Mouse (Mus musculus) olfactory bulb, adult 2 months (tissue): ENCODE data around the gene Fgfr2. TPM values are rescaled to one million over a fixed set of nuclear protein-coding genes. Genes with fewer than 3 reads are reported as not detected.

ENCODE experiments used
- H3K27ac ChIP-seq: fragments of 200-500 bp; 2 replicates; pipeline ENCODE4 v1.5.1; 2012; ENCODE audit warnings: low read depth, low read length; ENCODE audit not compliant: insufficient read depth
- H3K4me1 ChIP-seq: fragments of 200-500 bp; 2 replicates; pipeline ENCODE4 v1.6.1; 2012; ENCODE audit warnings: low read length; ENCODE audit not compliant: control insufficient read depth, insufficient read depth
- H3K4me3 ChIP-seq: fragments of 200-500 bp; 2 replicates; pipeline ENCODE4 v1.5.1; 2012; ENCODE audit warnings: mild to moderate bottlenecking, low read depth, low read length, moderate library complexity; ENCODE audit not compliant: insufficient read depth
- CTCF ChIP-seq: fragments of 200-500 bp; IDR thresholded peaks from 2 replicates; pipeline ENCODE4 v1.5.1; 2012; ENCODE audit warnings: low read depth, mild to moderate bottlenecking, low read length, moderate library complexity; ENCODE audit not compliant: insufficient read depth
- POLR2A ChIP-seq: fragments of 200-500 bp; IDR thresholded peaks from 2 replicates; pipeline ENCODE4 v1.6.1; 2012; ENCODE audit warnings: mild to moderate bottlenecking, low read depth, low read length, moderate library complexity; ENCODE audit not compliant: insufficient read depth
- WGBS: fragments of 180-500 bp; shearing (Covaris S2); methylation state at CpG from one replicate; pipeline ENCODE4 v1.1.7; 2018; 5-methylcytosine and 5-hydroxymethylcytosine counted together
- polyA plus RNA-seq: library from polyadenylated mRNA; stranded (reverse); fragments of >200 nt; gene quantifications from 2 replicates; pipeline ENCODE4 v1.2.4, GENCODE M21; 2012; ENCODE audit warnings: low replicate concordance; ENCODE audit not compliant: missing spikeins, insufficient read depth, insufficient read length

Fgfr2 gene
- polyA plus RNA-seq, 1 experiment, result not detected

DNA sequence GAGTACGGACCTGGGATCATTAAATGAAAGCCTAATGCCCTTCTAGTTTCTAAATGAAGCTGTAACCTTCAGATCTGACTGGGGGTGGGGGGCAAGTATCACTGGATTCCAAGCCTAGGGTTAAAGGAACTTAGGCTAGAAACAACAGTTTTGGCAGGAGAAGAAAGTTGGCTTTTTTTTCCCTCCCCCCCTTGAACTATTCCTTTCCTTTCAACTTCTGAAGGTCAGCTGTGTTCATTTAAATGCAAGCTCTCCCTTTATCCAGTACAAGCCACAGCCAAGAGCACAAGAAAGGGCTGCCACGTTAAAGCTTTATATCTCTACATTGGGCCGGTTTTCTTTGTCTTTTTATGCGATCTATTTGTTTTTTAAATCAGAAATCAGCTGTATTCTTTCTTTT is 2957.0 kb downstream of the Fgfr2 start:
- Histone ChIP-seq H3K4me3 (no peak overlapping the region), H3K27ac (no peak overlapping the region)
- WGBS, result 65% methylated on average over 4 of the region's 4 CpGs

DNA sequence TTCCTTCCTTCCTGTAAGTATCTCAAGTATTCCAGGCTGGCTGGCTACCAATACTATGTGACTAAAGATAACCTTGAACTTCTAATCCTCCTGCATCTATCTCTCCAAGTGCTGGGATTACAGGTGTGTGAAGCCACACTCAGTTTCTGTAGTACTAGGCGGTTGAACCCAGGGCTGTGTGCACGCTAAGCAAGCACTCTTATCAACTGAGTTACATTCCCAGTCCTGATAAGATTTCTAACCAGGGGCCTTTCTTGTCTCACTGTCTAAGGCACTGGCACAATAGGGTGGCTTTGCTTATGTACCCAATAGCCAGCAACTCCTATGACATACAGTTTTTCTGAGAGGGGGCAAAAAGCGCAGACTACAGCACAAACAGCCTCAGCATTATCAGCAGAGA is 2957.7 kb downstream of the Fgfr2 start:
- Histone ChIP-seq H3K27ac (no peak overlapping the region), H3K4me1 (peaks cover 4% of the 10 kb centered on the region), H3K4me3 (no peak overlapping the region)
- 92% methylated on average over 3 of the region's 3 CpGs for WGBS
- TF ChIP-seq POLR2A (no peak), CTCF (no peak)

More for the DNA sequence above, 2957.0 kb downstream of the Fgfr2 start:
- peaks cover 4% of the 10 kb centered on the region for H3K4me1 ChIP-seq
- TF ChIP-seq POLR2A (no peak), CTCF (no peak)

DNA sequence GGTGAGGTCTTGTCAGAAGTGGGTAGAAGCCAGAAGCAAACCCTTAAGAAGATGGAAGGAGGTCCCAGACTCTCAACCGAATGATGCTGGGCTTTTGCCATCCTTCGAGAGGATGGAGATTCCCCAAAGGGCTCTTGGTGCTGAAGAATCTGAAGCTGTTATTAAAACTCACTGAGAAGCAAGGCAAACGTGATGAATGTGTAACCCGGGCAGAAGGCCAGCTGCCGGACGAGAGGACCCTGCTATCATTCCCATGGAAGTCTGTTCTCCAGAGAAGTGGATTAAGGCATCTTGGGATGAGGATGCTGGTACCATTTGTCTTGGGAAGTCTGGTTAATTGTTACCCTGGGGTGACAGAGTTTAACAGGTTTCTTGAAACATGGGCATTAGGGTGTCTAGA is 2960.4 kb downstream of the Fgfr2 start:
- Histone ChIP-seq H3K4me1 (peaks cover 4% of the 10 kb centered on the region), H3K27ac (no peak overlapping the region), H3K4me3 (no peak overlapping the region)
- TF ChIP-seq CTCF (no peak), POLR2A (no peak)
- WGBS, result 64% methylated on average over 6 of the region's 6 CpGs

DNA sequence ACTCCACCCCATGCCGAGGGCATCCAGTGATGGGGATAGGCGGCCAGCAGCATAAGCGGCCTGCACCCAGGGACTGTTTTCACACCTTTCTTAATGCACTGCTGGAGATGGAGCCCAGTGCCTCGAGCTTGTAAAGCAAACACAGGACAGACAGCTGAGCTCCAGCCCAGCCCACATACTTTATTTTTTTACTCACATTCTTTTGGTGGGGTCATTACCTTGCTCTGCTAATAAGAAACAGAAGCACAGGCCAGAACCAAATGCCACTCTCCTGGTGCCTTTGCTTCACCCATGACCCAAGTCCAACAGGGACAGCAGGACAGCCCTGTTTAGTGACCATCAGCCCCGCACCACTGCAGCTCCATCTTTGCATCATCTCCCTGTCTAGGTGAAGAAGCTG is 2961.6 kb downstream of the Fgfr2 start:
- no peak for TF ChIP-seq POLR2A
- TF ChIP-seq CTCF, result no peak
- 80% methylated on average over 5 of the region's 5 CpGs for WGBS
- no peak overlapping the region for H3K4me3 ChIP-seq
- no peak overlapping the region for H3K27ac ChIP-seq
- H3K4me1 ChIP-seq, result no peaks in the 10 kb centered on the region

DNA sequence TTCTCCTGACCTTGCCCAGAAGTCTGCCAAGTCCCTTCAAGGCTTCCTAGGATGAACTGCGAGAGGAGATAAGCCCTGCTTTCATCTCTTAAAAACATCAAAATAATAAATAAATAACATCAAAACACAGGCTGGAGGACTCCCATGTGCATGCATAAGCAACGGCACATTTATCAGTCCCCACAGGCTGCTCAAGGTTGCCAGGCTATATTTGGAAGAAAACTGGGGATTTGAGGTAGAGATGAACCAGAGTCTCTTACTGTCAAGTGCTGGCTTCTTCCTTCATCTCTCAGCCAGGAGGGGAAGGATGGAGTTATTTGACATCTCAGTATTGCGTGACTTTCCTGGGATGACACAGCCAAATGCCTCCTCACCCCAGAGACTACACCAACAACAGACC is 2964.3 kb downstream of the Fgfr2 start:
- Histone ChIP-seq H3K27ac (no peak overlapping the region), H3K4me3 (no peak overlapping the region), H3K4me1 (no peaks in the 10 kb centered on the region)
- 82% methylated on average over 3 of the region's 3 CpGs for WGBS
- TF ChIP-seq CTCF (no peak), POLR2A (no peak)

DNA sequence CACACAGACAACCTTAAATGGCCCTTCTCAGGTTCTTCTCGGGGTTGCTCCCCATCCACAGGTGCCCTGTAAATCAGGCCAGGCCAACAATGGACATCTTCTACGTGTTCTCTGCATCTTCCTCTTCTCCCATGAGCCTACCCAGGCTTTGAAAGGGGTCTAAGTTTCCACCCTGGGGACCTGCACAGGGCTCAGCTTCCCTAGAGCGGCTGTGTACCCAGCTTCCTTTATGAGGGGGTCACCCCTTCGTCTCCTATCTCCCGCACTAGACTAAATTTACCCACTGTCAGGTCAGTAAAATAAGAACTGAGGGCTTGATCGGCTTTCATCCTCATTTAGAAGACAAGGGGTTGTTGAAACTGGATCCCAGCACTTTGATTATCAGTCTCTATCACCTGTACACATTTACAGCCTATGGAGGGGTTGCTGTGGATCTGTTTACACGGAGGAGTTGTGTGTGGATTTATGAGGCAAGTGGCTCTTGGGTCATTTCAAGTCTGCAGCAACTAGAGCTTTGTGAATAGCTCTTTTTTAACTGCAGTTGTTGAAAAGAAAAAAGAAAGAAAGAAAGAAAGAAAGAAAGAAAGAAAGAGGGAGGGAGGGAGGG is 2969.7 kb downstream of the Fgfr2 start:
- TF ChIP-seq CTCF, result no peak
- TF ChIP-seq POLR2A, result no peak
- no peak overlapping the region for H3K4me3 ChIP-seq
- no peaks in the 10 kb centered on the region for H3K4me1 ChIP-seq
- no peak overlapping the region for H3K27ac ChIP-seq
- 91% methylated on average over 7 of the region's 7 CpGs for WGBS

DNA sequence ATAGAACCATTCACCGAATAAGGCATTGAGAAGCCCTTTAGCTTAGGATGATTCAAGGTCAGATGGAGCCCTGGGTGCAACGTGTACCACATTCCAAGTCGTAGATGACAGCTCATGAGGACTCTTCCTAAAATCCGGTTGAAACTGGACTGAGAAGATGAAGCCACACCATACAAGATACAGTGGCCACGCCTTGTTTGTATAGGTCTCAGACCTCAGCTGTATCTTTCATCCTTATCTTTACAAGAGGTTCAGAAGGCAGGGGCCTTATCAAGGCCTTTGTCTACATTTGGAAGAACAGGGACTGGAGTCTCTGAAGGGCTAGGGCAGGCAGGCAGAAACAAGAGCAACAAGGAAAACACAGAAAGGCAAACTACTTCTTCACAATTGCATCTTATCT is 2974.2 kb downstream of the Fgfr2 start:
- Histone ChIP-seq H3K4me1 (no peaks in the 10 kb centered on the region), H3K4me3 (no peak overlapping the region), H3K27ac (no peak overlapping the region)
- WGBS, result 95% methylated on average over 5 of the region's 5 CpGs
- TF ChIP-seq POLR2A, result no peak
- no peak for TF ChIP-seq CTCF

DNA sequence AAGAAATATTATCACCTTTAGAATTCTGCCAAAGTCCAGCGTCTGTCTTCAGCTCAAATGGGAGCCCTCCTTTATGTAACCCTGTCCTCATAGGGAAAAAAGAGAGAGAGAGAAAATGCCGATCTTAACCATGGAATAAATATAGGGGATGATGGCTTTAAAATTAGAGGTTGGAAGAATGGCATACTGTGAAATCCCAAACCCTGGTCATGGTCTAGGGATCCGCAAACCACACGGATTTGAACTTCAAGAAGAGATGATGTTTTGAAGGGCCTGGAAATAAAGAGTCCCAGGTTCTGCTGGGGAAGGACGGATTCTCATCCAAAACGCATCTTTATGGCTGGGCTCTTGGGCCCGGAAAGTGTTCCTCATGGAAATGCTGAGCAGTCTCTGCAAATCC is 2975.9 kb downstream of the Fgfr2 start:
- Histone ChIP-seq H3K27ac (no peak overlapping the region), H3K4me1 (peaks cover 10% of the 10 kb centered on the region), H3K4me3 (no peak overlapping the region)
- TF ChIP-seq POLR2A (no peak), CTCF (no peak)
- 79% methylated on average over 7 of the region's 7 CpGs for WGBS

DNA sequence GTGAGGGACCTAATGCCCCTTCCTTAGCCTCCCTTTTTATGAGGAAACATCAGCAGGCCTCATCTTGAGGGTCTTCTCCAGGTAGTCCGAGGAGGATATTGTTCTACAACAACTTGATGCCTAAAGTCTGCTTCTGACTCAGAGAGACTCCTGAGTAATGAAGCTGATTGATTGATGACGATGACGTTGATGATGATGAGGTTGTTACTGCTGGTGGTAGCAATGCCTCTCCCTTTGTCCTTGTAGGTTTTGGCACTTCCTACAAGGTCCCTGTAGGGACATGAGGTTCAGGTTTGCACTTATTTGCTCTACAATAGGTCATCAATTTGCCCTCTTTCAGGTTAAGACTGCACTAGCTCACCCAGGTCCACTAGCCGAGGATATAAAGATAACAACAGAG is 2977.9 kb downstream of the Fgfr2 start:
- TF ChIP-seq CTCF, result no peak
- TF ChIP-seq POLR2A, result no peak

DNA sequence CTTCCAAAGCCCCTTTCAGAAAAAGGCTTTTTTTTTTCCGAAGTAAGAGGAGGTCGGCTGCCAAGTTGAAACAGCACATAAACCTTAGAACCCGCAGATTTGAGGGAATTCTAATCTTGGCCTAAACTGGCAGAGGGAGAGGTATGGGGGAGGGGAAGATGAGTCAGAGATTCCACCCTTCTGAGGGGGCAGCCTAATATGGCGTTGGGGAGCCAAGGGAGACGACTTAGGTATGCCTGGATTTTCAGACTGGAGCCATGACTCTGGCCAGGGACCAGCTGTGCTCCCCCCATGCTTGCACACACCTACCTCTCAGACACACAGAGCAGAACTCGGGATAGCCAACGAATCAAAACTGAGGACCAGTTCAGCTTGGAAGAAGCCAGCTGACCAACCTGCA is 2979.8 kb downstream of the Fgfr2 start:
- WGBS, result 48% methylated on average over 7 of the region's 7 CpGs
- TF ChIP-seq CTCF (no peak), POLR2A (no peak)
- no peak overlapping the region for H3K4me3 ChIP-seq
- no peak overlapping the region for H3K27ac ChIP-seq
- H3K4me1 ChIP-seq, result peaks cover 10% of the 10 kb centered on the region

More for the DNA sequence above, 2977.9 kb downstream of the Fgfr2 start:
- WGBS, result 95% methylated on average over 4 of the region's 4 CpGs
- no peak overlapping the region for H3K27ac ChIP-seq
- H3K4me3 ChIP-seq, result no peak overlapping the region
- peaks cover 10% of the 10 kb centered on the region for H3K4me1 ChIP-seq
